In genomic region chr8:84789345-84789744, GRCm38 (mm10) we compare ENCODE assay signal across 11 mouse cellular contexts. TPM values are rescaled to one million over a fixed set of nuclear protein-coding genes. Genes with fewer than 3 reads are reported as not detected.
DNase-seq lines count a peak whose midpoint lies in the region; ATAC-seq lines count a peak whose summit lies in the region.
"Had no signal": no experiment of that assay in that cellular context is flagged by ENCODE, and none has a peak within 500 bp of the region (broad histone marks: within the 10 kb centered on the region; RNA-seq: fewer than 3 reads in every experiment).

No protein-coding gene starts in this region.

- no peak overlapping the region for H3K4me3 ChIP-seq in hindbrain, embryonic 15.5 days
- H3K4me3 ChIP-seq in hindbrain, embryonic 10.5 days, result no peak overlapping the region
- no peak overlapping the region for H3K4me3 ChIP-seq in midbrain, embryonic 15.5 days
- H3K4me3 ChIP-seq in midbrain, embryonic 10.5 days, result no peak overlapping the region
- no peak overlapping the region; the same call in 1 of the 2 replicates for H3K4me3 ChIP-seq in forebrain, embryonic 14.5 days (ENCODE audit: low read depth, low read length)
- H3K4me3 ChIP-seq in stomach, embryonic 15.5 days (replicated peaks), result no peak overlapping the region
- H3K4me3 ChIP-seq: heart, embryonic 15.5 days had no signal

- H3K4me1 ChIP-seq in hindbrain, embryonic 15.5 days (replicated peaks), result peaks cover 85% of the 10 kb centered on the region
- H3K4me1 ChIP-seq in hindbrain, embryonic 10.5 days (replicated peaks), result peaks cover 10% of the 10 kb centered on the region
- H3K4me1 ChIP-seq in midbrain, embryonic 15.5 days, result peaks cover 34% of the 10 kb centered on the region
- peaks cover 11% of the 10 kb centered on the region for H3K4me1 ChIP-seq in midbrain, embryonic 10.5 days
- H3K4me1 ChIP-seq in forebrain, embryonic 14.5 days (ENCODE audit: control insufficient read depth, insufficient read depth, low read length), result peaks cover 62% of the 10 kb centered on the region
- H3K4me1 ChIP-seq in stomach, embryonic 15.5 days, result peaks cover 69% of the 10 kb centered on the region

- peak overlapping the region; percentile 65 for H3K27ac ChIP-seq in hindbrain, embryonic 15.5 days (replicated peaks)
- H3K27ac ChIP-seq in hindbrain, embryonic 10.5 days, result no peak overlapping the region
- peak overlapping the region; percentile 35; the same call in 1 of the 2 replicates for H3K27ac ChIP-seq in midbrain, embryonic 15.5 days
- no peak overlapping the region for H3K27ac ChIP-seq in midbrain, embryonic 10.5 days (replicated peaks)
- peak overlapping the region; percentile 79 for H3K27ac ChIP-seq in forebrain, embryonic 14.5 days (ENCODE audit: low read depth, low read length)
- H3K27ac ChIP-seq in stomach, embryonic 15.5 days, result no peak overlapping the region
- H3K27ac ChIP-seq: heart, embryonic 15.5 days had no signal

- peaks cover 76% of the 10 kb centered on the region for H3K27me3 ChIP-seq in hindbrain, embryonic 15.5 days
- peaks cover 100% of the 10 kb centered on the region for H3K27me3 ChIP-seq in hindbrain, embryonic 10.5 days (ENCODE audit: insufficient read depth, poor library complexity, severe bottlenecking)
- H3K27me3 ChIP-seq in midbrain, embryonic 15.5 days (replicated peaks), result peaks cover 81% of the 10 kb centered on the region
- H3K27me3 ChIP-seq in midbrain, embryonic 10.5 days (ENCODE audit: low read depth, poor library complexity, severe bottlenecking), result peaks cover 100% of the 10 kb centered on the region
- peaks cover 40% of the 10 kb centered on the region for H3K27me3 ChIP-seq in forebrain, embryonic 14.5 days (replicated peaks; ENCODE audit: control insufficient read depth, insufficient read depth, low read length)
- H3K27me3 ChIP-seq in stomach, embryonic 15.5 days (replicated peaks), result peaks cover 60% of the 10 kb centered on the region

- H3K9me3 ChIP-seq in hindbrain, embryonic 15.5 days, result no peaks in the 10 kb centered on the region
- no peaks in the 10 kb centered on the region for H3K9me3 ChIP-seq in hindbrain, embryonic 10.5 days
- H3K9me3 ChIP-seq in midbrain, embryonic 15.5 days, result no peaks in the 10 kb centered on the region
- H3K9me3 ChIP-seq in midbrain, embryonic 10.5 days (replicated peaks), result no peaks in the 10 kb centered on the region
- no peaks in the 10 kb centered on the region for H3K9me3 ChIP-seq in forebrain, embryonic 14.5 days (replicated peaks; ENCODE audit: control insufficient read depth, low read length)
- no peaks in the 10 kb centered on the region for H3K9me3 ChIP-seq in stomach, embryonic 15.5 days
- H3K9me3 ChIP-seq: heart, embryonic 15.5 days had no signal

- no peak for DNase-seq in hindbrain, embryonic 10.5 days (ENCODE audit: low spot score)
- no peak for DNase-seq in midbrain, embryonic 10.5 days (ENCODE audit: low spot score)
- no peak for DNase-seq in forebrain, embryonic 14.5 days (ENCODE audit: low spot score)
- no peak for DNase-seq in spleen, postnatal 4 days (ENCODE audit: low spot score in 2 of 2)
- DNase-seq: liver, postnatal 0 days; thymus, adult 2 months had no signal

- H3K36me3 ChIP-seq in hindbrain, embryonic 15.5 days, result no peaks in the 10 kb centered on the region
- no peaks in the 10 kb centered on the region for H3K36me3 ChIP-seq in hindbrain, embryonic 10.5 days
- no peaks in the 10 kb centered on the region for H3K36me3 ChIP-seq in midbrain, embryonic 15.5 days (replicated peaks)
- H3K36me3 ChIP-seq in midbrain, embryonic 10.5 days, result no peaks in the 10 kb centered on the region
- H3K36me3 ChIP-seq in forebrain, embryonic 14.5 days (ENCODE audit: control insufficient read depth, insufficient read depth, low read length), result 0 out of 2 replicates have a peak, but pooled peaks cover 2% of the 10 kb centered on the region
- no peaks in the 10 kb centered on the region for H3K36me3 ChIP-seq in stomach, embryonic 15.5 days
- H3K36me3 ChIP-seq: heart, embryonic 15.5 days had no signal

- WGBS in hindbrain, embryonic 15.5 days, result 40% methylated on average over 5 of the region's 5 CpGs
- WGBS in hindbrain, embryonic 10.5 days, result 36% methylated on average over 5 of the region's 5 CpGs
- WGBS in midbrain, embryonic 15.5 days, result 44% methylated on average over 5 of the region's 5 CpGs
- WGBS in midbrain, embryonic 10.5 days, result 44% methylated on average over 5 of the region's 5 CpGs
- 37% methylated on average over 5 of the region's 5 CpGs for WGBS in forebrain, embryonic 14.5 days
- 55% methylated on average over 5 of the region's 5 CpGs for WGBS in stomach, embryonic 15.5 days

- no peak for ATAC-seq in hindbrain, embryonic 15.5 days (ENCODE audit: low FRiP score, low read depth)
- no peak for ATAC-seq in midbrain, embryonic 15.5 days (replicated peaks)
- no peak for ATAC-seq in forebrain, embryonic 14.5 days
- no peak for ATAC-seq in stomach, embryonic 15.5 days (ENCODE audit: insufficient read depth, low FRiP score, low read depth)
- ATAC-seq: intestine, postnatal 0 days; liver, postnatal 0 days had no signal

- no peak overlapping the region for H3K9ac ChIP-seq in hindbrain, embryonic 15.5 days
- no peak overlapping the region for H3K9ac ChIP-seq in midbrain, embryonic 15.5 days
- no peak overlapping the region; the same call in 1 of the 2 replicates for H3K9ac ChIP-seq in forebrain, embryonic 14.5 days (ENCODE audit: low read length)
- no peak overlapping the region for H3K9ac ChIP-seq in stomach, embryonic 15.5 days
- H3K9ac ChIP-seq: heart, embryonic 15.5 days; liver, postnatal 0 days had no signal

- H3K4me2 ChIP-seq in hindbrain, embryonic 15.5 days, result peak overlapping the region; percentile 17
- H3K4me2 ChIP-seq in midbrain, embryonic 15.5 days, result no peak overlapping the region
- H3K4me2 ChIP-seq in forebrain, embryonic 14.5 days (ENCODE audit: low read length), result peak overlapping the region; percentile 31
- peak overlapping the region; percentile 26; the same call in 1 of the 2 replicates for H3K4me2 ChIP-seq in stomach, embryonic 15.5 days
- H3K4me2 ChIP-seq: heart, embryonic 15.5 days had no signal

RNA-seq across cellular contexts. Expression of gene Nfix, which starts 10.8 kb away (rescaled TPM):
- 71.2 and 87.6 TPM in 2 replicates for polyA plus RNA-seq in hindbrain, embryonic 15.5 days (2015; fragmentation: Nextera tagmentation; extraction: Ambion mirVana)
- 0.07 and 0.29 TPM in 2 replicates for polyA plus RNA-seq in hindbrain, embryonic 10.5 days (2016; fragmentation: Nextera tagmentation; extraction: Ambion mirVana)
- polyA plus RNA-seq in midbrain, embryonic 15.5 days (2015; fragmentation: Nextera tagmentation; extraction: Ambion mirVana), result 48.6 and 54.0 TPM in 2 replicates
- polyA plus RNA-seq in midbrain, embryonic 10.5 days (2016; fragmentation: Nextera tagmentation; extraction: Ambion mirVana), result 0.49 and 1.2 TPM in 2 replicates
- polyA plus RNA-seq in forebrain, embryonic 14.5 days (2014; fragmentation: Nextera tagmentation; extraction: Ambion mirVana), result 237 and 318 TPM in 2 replicates
- 28.7 and 29.3 TPM in 2 replicates for polyA plus RNA-seq in stomach, embryonic 15.5 days (2015; fragmentation: Nextera tagmentation; extraction: Ambion mirVana)

RNA-seq across cellular contexts. Expression of gene Dand5, which starts 33.3 kb away (rescaled TPM):
- 14.0 and 15.1 TPM in 2 replicates for polyA plus RNA-seq in hindbrain, embryonic 15.5 days (2015; fragmentation: Nextera tagmentation; extraction: Ambion mirVana)
- polyA plus RNA-seq in hindbrain, embryonic 10.5 days (2016; fragmentation: Nextera tagmentation; extraction: Ambion mirVana), result 3.8 and 5.5 TPM in 2 replicates
- 12.3 and 13.4 TPM in 2 replicates for polyA plus RNA-seq in midbrain, embryonic 15.5 days (2015; fragmentation: Nextera tagmentation; extraction: Ambion mirVana)
- 2.9 and 5.3 TPM in 2 replicates for polyA plus RNA-seq in midbrain, embryonic 10.5 days (2016; fragmentation: Nextera tagmentation; extraction: Ambion mirVana)
- 8.6 and 9.4 TPM in 2 replicates for polyA plus RNA-seq in forebrain, embryonic 14.5 days (2014; fragmentation: Nextera tagmentation; extraction: Ambion mirVana)
- 6.3 and 6.9 TPM in 2 replicates for polyA plus RNA-seq in stomach, embryonic 15.5 days (2015; fragmentation: Nextera tagmentation; extraction: Ambion mirVana)

RNA-seq across cellular contexts. Expression of gene Gadd45gip1, which starts 42.0 kb away (rescaled TPM):
- polyA plus RNA-seq in hindbrain, embryonic 15.5 days (2015; fragmentation: Nextera tagmentation; extraction: Ambion mirVana), result 39.7 and 40.6 TPM in 2 replicates
- polyA plus RNA-seq in hindbrain, embryonic 10.5 days (2016; fragmentation: Nextera tagmentation; extraction: Ambion mirVana), result 43.7 and 45.8 TPM in 2 replicates
- polyA plus RNA-seq in midbrain, embryonic 15.5 days (2015; fragmentation: Nextera tagmentation; extraction: Ambion mirVana), result 35.5 and 36.1 TPM in 2 replicates
- 46.3 and 47.2 TPM in 2 replicates for polyA plus RNA-seq in midbrain, embryonic 10.5 days (2016; fragmentation: Nextera tagmentation; extraction: Ambion mirVana)
- 35.2 and 41.3 TPM in 2 replicates for polyA plus RNA-seq in forebrain, embryonic 14.5 days (2014; fragmentation: Nextera tagmentation; extraction: Ambion mirVana)
- 52.7 and 54.5 TPM in 2 replicates for polyA plus RNA-seq in stomach, embryonic 15.5 days (2015; fragmentation: Nextera tagmentation; extraction: Ambion mirVana)

RNA-seq across cellular contexts. Expression of gene Rad23a, which starts 51.1 kb away (rescaled TPM):
- 79.1 and 85.9 TPM in 2 replicates for polyA plus RNA-seq in hindbrain, embryonic 15.5 days (2015; fragmentation: Nextera tagmentation; extraction: Ambion mirVana)
- polyA plus RNA-seq in hindbrain, embryonic 10.5 days (2016; fragmentation: Nextera tagmentation; extraction: Ambion mirVana), result 115 TPM in 2 replicates
- polyA plus RNA-seq in midbrain, embryonic 15.5 days (2015; fragmentation: Nextera tagmentation; extraction: Ambion mirVana), result 88.2 and 91.7 TPM in 2 replicates
- 124 and 131 TPM in 2 replicates for polyA plus RNA-seq in midbrain, embryonic 10.5 days (2016; fragmentation: Nextera tagmentation; extraction: Ambion mirVana)
- polyA plus RNA-seq in forebrain, embryonic 14.5 days (2014; fragmentation: Nextera tagmentation; extraction: Ambion mirVana), result 87.3 and 88.1 TPM in 2 replicates
- polyA plus RNA-seq in stomach, embryonic 15.5 days (2015; fragmentation: Nextera tagmentation; extraction: Ambion mirVana), result 115 and 130 TPM in 2 replicates

RNA-seq across cellular contexts. Expression of gene Calr, which starts 57.4 kb away (rescaled TPM):
- 700 and 710 TPM in 2 replicates for polyA plus RNA-seq in hindbrain, embryonic 15.5 days (2015; fragmentation: Nextera tagmentation; extraction: Ambion mirVana)
- 783 and 812 TPM in 2 replicates for polyA plus RNA-seq in hindbrain, embryonic 10.5 days (2016; fragmentation: Nextera tagmentation; extraction: Ambion mirVana)
- polyA plus RNA-seq in midbrain, embryonic 15.5 days (2015; fragmentation: Nextera tagmentation; extraction: Ambion mirVana), result 669 and 673 TPM in 2 replicates
- polyA plus RNA-seq in midbrain, embryonic 10.5 days (2016; fragmentation: Nextera tagmentation; extraction: Ambion mirVana), result 723 and 798 TPM in 2 replicates
- 514 and 606 TPM in 2 replicates for polyA plus RNA-seq in forebrain, embryonic 14.5 days (2014; fragmentation: Nextera tagmentation; extraction: Ambion mirVana)
- polyA plus RNA-seq in stomach, embryonic 15.5 days (2015; fragmentation: Nextera tagmentation; extraction: Ambion mirVana), result 938 and 1,051 TPM in 2 replicates

Comparison
In these comparisons a context has a peak if more than half of its experiments do, and no peak if none do; other contexts are left out.
1. H3K27ac ChIP-seq: peak in hindbrain, embryonic 15.5 days (single experiment), midbrain, embryonic 15.5 days (single experiment) and forebrain, embryonic 14.5 days (single experiment); none in hindbrain, embryonic 10.5 days (single experiment), midbrain, embryonic 10.5 days (single experiment) and stomach, embryonic 15.5 days (single experiment).
2. RNA of gene Nfix, which starts 10.8 kb away (polyA plus RNA-seq): 237 to 318 TPM in forebrain, embryonic 14.5 days, 71.2 to 87.6 TPM in hindbrain, embryonic 15.5 days, 48.6 to 54.0 TPM in midbrain, embryonic 15.5 days and 28.7 to 29.3 TPM in stomach, embryonic 15.5 days; 0.49 to 1.2 TPM in midbrain, embryonic 10.5 days and 0.07 to 0.29 TPM in hindbrain, embryonic 10.5 days; every median in the first group is over 10 times any median in the second.